Mouse (Mus musculus): ENCODE results near the gene Tspan15. TPM values are rescaled to one million over a fixed set of nuclear protein-coding genes. Genes with fewer than 3 reads are reported as not detected.

The Tspan15 gene
- polyA plus RNA-seq (2017; shearing (Covaris generic)): 0.41 TPM

GRCm38 (mm10) chr10:62230708-62231394 lies at the start of gene Tspan15:
Gene Tspan15, minus strand, starts transcription at chr10:62231251.

GRCm38 (mm10) chr10:62252000-62252488 lies 21.0 kb upstream of the Tspan15 start, which contains the start of gene Tacr2:
Gene Tacr2, plus strand, starts transcription at chr10:62252438.

GRCm38 (mm10) chr10:62143820-62144219 lies 87.2 kb downstream of the Tspan15 start, which contains the start of gene Fam241b:
Gene Fam241b, minus strand, starts transcription at chr10:62143920.

Other genes with a start within 250 kb of the Tspan15 start
- not detected for gene Neurog3, start 98.2 kb downstream of the Tspan15 start, polyA plus RNA-seq (2017; shearing (Covaris generic))
- 8.6 TPM for gene Fam241b, start 87.3 kb downstream of the Tspan15 start, polyA plus RNA-seq (2017; shearing (Covaris generic))
- not detected for gene Tacr2, start 21.2 kb upstream of the Tspan15 start, polyA plus RNA-seq (2017; shearing (Covaris generic))
- 109 TPM for gene Hk1, start 148.7 kb upstream of the Tspan15 start, polyA plus RNA-seq (2017; shearing (Covaris generic))
- not detected for gene Hkdc1, start 191.2 kb upstream of the Tspan15 start, polyA plus RNA-seq (2017; shearing (Covaris generic))
- 0.17 TPM for gene 4930507D05Rik, start 218.2 kb upstream of the Tspan15 start, polyA plus RNA-seq (2017; shearing (Covaris generic))
- gene Supv3l1, start 218.5 kb upstream of the Tspan15 start, polyA plus RNA-seq (2017; shearing (Covaris generic)): 27.3 TPM